Mouse (Mus musculus): ENCODE results near the gene Prkcsh. TPM values are rescaled to one million over a fixed set of nuclear protein-coding genes. Genes with fewer than 3 reads are reported as not detected.

Prkcsh gene
- total RNA-seq, 4 experiments from 2014 or later: 89.5 to 94.0 (median 91.8) TPM

DNA sequence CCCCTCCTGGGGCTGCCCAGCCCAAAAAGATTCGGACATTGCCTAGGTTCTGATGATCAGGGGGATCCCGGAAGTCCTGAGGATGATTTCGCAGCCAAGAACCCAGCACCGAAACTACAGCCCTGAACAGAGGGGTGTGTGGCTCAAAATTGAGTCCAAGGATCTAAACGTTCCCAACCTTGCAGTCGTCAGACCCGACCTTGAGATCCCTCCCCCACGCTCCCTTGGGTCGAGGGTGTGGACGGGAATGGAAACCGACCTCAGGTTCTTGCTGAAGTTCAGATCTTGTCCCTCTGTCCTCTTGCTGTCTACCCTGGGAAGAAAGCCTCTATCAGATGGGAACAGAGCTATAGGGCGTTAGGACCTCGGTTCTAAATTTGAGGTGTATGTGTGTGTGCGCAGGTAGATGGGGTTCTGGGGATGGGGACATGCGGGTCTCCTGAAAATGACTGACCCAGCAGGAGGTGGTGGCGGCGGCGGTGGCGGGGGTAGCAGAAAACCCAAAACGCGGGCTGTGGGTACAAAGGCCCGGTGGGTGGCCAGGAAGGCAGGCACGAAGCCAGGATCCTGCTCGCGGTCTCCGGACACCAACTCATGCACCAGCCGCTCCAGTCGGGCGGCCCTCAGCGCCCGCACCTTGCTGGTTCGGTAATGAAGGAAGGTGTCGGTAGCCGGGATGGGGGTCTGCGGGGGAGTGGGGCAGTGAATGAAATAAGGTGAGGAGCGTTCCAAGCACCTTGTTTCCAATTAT, 14.8 kb upstream of the Prkcsh start:
- no peak for DNase-seq (ENCODE audit: low spot score in 2 of 2)

DNA sequence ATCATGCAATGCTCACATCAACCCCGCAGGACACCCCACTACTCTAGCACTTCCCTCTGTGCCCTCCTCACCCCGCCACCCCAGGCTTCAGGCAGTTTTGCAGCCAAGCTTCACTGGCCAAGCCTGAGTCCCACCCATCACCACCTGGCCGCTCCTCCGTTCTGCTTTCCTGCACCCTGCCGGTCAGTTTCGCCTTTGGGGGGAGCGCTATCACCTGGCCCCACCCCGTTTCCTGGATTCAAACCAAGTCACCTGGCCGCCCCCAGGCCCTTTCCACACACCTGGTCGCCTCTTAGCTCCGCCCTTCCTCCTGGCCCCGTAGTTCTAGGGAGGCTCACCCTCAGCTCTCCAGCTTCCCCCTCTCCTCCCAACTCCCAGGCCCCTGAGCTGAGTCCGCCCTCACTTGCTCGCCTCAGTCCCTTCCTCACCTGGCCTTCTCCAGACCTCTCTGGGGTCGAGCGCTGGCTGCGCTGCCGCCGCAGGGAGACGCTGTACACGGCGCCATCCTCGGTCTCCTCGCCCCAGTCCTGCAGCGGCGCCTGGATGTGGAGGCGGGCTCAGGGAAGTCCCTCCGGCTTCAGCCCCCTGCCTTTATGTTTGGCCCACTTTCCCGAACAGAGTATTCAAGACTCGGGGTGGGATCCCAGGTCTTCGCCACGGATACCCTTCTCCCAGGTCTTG, 14.0 kb upstream of the Prkcsh start:
- DNase-seq (ENCODE audit: low spot score in 2 of 2): no peak

GRCm38 (mm10) chr9:21989230-21990110, 13.1 kb upstream of the Prkcsh start, which contains the start of gene Rgl3:
Rgl3 (minus strand) TSS chr9:21989446.
- no peak for DNase-seq (ENCODE audit: low spot score in 2 of 2)

DNA sequence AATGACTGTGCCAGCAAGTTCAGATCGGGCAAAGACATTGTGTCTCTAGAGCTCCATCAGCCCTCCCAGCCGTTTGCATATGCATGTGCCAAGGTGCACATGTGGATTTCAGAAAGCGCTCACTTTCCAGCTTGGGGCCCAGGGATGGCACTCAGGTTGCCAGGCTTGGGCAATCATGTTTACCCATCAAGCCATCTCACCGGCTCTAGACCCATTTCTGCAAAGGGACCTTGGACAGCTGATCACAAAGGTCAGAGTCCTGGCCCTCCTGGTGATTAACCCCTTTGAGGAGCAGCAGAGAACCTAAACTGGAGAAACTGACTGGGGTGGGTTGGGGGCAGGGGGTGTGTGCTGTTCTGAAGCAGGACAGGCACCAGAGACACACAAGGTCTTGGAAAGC, 10.4 kb upstream of the Prkcsh start:
- DNase-seq (ENCODE audit: low spot score in 2 of 2): no peak

GRCm38 (mm10) chr9:21996178-21996867, 6.3 kb upstream of the Prkcsh start:
- DNase-seq (ENCODE audit: low spot score in 2 of 2): no peak

- no peak for DNase-seq (ENCODE audit: low spot score in 2 of 2)
Observed at GRCm38 (mm10) chr9:22000296-22000695, 2.3 kb upstream of the Prkcsh start.

DNA sequence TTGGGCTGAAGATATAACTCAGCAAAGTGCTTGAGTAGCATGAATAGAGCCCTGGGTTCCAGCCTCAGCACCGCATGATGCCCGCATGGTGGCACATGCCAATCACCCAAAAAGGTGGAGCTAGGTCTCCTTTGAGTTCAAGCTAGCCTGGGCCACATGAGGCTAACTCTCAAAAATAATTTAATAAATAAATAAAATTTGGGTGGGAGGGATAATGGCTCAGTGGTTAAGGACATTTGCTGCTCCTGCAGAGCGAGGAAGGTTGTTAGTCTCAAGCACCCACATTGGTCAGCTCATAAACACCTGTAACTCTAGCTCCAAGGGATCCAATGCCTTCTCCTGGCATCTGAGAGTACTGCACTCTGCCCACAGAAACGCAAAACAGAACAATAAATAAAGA, 973 bp upstream of the Prkcsh start:
- DNase-seq (ENCODE audit: low spot score in 2 of 2): no peak

DNA sequence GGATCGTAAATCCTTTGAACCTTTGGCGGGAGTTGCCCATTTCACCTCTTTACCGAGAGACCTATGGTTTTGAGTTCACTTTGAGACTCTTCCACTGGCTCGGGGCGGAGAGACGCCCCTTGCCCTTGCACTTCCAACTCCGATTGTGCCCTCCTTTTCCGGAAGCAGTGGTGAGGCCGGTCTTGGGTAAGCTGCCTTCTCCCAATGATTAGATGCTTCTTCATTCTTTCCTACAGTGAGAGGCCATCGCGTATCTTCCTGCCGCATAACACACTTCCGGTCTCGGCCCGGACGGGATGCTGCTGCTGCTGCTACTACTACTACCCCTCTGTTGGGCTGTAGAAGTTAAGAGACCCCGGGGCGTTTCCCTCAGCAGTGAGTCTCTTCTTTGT, 553 bp downstream of the Prkcsh start:
- no peak for DNase-seq (ENCODE audit: low spot score in 2 of 2)

DNA sequence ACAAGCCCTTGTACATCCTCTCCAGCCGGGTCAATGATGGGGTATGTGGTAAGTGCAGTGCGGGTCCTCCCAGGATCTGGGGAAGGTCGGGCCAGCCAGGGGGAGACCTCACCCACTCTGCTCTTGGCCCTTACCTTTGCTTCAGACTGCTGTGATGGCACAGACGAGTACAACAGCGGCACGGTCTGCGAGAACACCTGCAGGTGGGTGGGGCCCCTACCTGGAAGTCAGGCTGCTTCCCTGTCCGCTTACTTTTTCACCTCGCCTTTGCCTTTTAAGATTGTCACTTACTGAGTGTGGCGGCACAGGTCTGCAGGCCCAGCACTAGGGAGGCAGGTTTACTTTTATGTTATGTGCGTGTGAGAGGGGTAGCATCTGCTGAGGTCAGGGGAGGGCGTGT, 1.9 kb downstream of the Prkcsh start:
- DNase-seq (ENCODE audit: low spot score in 2 of 2): no peak

DNA sequence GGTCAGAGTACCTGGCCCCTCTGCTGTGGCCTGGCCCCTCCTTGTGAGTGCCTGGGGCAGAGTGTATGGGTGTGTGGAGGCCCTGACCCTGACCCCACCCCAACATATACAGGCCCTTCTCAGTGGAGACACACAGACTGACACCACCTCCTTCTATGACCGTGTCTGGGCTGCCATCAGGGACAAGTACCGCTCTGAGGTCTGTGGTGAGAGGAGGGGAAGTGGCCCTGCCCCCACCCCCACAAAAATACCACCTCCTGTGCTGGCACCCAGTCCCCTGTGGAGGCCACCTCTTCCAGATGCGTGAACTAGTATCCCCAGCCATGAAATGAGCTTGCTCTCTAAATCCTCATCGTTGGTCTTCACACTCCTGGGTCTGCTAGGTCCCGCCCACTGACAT, 8.4 kb downstream of the Prkcsh start:
- DNase-seq (ENCODE audit: low spot score in 2 of 2): no peak

DNA sequence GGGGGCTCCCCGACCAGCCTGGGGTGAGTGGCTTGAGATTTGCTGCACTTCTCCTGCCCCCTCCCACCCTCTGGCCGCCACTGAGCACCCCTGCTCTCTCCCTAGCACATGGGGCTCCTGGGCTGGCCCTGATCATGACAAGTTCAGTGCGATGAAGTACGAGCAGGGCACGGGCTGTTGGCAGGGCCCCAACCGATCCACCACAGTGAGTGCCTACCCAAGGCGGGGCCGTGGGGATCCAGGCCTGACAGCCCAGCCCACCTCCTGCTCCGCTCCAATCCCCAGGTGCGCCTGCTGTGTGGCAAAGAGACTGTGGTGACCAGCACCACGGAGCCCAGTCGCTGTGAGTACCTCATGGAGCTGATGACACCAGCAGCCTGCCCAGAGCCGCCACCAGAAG, 10.1 kb downstream of the Prkcsh start:
- no peak for DNase-seq (ENCODE audit: low spot score in 2 of 2)

DNA sequence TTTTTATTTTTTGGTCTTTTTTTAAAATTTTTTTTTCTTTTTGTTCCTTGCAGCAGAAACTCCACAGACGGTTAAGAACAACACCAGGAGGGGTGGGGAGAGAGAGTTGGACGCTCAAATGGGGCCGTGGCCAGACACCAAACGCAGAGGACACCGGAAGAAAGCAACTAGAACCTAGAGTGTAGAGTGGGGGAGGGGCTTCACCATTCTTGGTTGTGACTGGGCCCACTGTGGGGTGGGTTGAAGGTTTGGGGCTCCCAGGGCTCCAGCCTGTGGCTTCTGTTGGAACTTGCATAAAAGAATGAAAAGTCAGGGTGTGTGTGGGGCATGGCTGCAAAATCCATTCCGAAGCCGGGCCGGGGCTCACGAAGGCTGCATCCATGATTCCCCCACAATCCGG, 13.6 kb downstream of the Prkcsh start:
- no peak for DNase-seq (ENCODE audit: low spot score in 2 of 2)

DNA sequence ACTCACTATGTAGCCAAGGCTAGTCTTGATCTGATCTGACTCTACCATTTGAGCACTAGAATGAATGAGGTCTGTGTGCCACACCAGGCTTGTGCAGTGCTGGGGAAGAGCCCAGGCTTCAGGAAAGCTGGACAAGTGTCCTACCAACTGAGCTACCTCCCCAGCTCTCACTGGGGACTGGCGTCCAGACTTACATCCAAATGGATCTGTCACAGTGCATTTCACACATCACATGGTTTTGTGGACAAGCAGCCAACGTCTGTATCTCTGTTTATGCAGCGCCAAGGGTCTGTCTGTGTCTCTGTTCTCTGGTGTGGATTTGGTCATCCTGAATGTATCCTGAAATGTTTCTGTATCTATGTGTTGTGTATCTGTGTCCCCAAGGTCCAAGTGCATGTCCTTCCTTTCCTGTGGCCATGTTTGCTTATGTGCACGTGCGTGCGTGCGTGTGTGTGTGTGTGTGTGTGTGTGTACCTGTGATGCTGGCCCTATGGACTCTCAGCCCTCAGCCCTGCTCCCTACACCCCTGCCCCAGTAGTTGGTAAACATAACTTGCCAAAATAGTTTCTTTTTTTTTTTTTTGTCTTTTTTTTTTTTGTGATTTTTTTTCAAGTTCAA, 14.7 kb downstream of the Prkcsh start:
- no peak for DNase-seq (ENCODE audit: low spot score in 2 of 2)

- DNase-seq (ENCODE audit: low spot score in 2 of 2): no peak
Observed at GRCm38 (mm10) chr9:22024592-22024991, 22.0 kb downstream of the Prkcsh start.

DNA sequence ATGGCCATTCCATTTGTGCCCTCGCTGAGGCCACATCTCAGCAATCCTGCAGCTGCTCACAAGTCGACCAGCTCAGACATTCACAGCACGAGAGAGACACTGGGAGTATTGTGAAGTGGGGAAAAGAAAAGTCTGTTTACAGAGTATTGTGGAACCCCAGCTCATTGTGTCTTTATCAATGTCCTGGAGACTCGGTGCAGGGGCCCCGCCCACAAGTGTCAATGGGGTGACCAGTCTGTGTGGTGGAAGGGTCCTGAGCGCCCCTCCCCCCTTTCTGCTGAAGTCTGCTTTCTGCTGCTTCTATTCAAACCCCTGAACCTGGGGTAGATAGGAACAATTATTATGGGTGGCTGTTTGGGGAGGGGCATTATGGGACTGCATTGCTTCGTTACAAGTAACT, 25.9 kb downstream of the Prkcsh start:
- no peak for DNase-seq (ENCODE audit: low spot score in 2 of 2)

DNA sequence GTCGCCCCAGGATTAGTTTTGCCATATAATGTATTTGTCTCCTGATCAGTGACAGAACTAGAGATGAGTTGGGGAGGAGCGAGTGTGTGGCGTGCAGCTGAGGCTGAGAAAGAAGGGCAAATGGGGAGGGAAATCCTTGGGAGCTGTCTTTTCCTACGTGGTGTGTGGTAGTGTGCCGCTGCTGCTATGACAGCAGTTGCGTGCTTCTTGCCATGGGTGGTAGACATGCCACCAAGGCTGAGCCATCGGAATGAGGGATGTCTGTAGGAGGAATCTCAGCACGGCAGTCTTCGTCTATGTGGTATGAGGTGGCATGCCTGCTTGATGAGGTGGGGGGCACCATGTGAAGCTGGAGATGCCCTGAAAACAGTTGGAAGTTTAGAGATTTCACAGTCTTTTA, 27.8 kb downstream of the Prkcsh start:
- no peak for DNase-seq (ENCODE audit: low spot score in 2 of 2)

DNA sequence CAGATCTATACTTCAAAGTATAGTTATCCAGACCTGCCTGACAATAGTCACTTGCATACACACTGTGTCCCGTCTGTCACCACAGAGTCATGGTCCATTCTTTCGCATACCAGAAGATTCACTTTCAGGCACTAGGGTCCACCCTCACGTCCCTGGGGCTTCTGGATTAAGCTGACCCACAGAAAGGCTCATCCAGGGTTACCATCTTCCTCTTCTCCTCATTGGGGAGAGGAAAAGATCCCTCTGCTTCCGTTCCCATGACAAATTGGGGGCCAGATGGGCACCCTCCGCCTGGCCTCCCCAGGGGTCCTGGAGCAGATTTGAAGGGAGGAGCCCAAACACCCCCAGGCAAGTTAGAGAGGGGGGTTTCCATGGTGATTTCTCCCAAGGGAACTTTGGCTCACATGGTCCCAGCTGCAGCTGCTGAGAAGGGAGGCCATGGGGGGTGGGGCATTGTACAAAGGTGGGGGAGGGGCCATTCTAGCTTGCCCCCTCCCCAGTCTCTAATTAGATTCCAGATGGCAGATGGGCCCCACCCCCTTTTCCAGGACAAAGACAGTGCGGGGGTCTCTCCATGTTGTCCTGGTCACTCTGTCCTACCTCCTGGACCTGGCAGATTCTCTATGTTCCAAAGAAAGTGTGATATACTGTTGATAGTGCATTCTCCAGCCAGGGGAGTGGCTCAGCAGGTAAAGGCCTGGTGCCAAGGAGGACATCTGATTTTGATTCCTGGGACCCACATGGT, 32.9 kb downstream of the Prkcsh start:
- DNase-seq (ENCODE audit: low spot score in 2 of 2): no peak

DNA sequence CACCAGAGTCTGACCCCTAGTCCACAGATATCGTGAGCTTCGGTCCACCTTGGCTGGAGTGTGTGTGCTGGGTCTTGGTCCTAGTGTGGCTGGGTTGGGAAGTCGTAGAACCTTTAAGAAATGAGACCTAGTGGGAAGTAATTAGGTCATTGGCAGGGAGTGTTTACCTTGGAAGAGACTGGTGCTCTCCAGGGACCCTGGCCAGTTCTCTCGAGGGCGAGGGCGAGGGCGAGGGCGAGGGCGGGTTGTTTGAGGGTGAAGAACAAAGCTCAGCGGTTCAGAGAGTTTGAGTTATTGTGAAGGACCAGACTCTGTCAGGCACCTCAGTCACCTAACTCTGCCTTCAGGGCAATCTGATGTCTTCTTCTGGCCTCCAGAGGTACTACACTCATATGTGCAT, 35.2 kb downstream of the Prkcsh start:
- DNase-seq (ENCODE audit: low spot score in 2 of 2): no peak

- DNase-seq (ENCODE audit: low spot score in 2 of 2): no peak
Observed at GRCm38 (mm10) chr9:22041832-22042231, 39.2 kb downstream of the Prkcsh start.

- DNase-seq (ENCODE audit: low spot score in 2 of 2): no peak
Observed at GRCm38 (mm10) chr9:22047329-22047728, 44.7 kb downstream of the Prkcsh start.
